Mouse (Mus musculus): Measurements from ENCODE around the gene Letmd1.

Gene Letmd1

DNA sequence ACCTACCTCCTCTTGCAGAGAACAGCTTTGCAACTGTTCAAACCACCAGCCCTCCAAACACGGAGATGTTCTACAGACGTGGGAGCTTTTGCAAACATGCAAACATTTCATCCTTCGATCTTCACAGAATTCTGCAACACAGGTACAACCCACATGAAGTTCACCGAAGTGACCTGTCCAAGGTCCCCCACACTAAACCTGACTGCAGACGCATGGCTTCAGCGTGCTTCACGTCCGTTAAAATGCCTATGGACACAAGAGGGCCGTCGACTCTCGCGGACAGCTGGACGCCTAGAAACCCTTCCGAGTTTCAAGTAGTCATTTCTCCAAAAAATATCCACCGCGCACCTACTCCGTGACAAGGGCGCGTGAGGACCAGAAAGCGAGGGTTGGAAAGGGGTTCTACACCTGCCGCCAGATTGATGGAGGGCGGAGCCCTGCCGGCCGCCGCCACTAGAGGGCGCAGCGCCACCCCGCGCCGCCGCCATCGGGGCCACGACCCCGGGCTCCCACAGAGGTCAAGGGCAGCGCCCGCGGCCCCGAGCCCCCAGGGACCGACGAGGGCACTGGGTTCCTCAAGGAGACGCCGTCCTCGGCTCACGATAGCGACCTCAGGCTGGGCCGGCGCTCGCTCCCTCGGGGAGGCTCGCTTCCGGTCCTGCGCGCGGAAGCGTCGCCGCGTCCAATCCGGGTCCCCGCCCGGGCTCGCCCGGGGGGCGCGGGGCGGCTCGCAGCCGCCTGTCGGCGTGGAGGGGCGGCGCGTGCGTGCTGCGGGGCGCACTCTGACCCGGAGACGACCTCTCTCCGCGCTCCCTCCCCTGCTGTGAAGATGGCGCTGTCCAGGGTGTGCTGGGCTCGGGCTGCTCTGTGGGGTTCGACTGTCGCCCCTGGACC lies at the start of gene Letmd1:
Gene Letmd1, plus strand, starts transcription at position 729 of the 894 bp plus-strand sequence.
- ChIA-PET POLR2A (interaction anchor here in 3 of 4 experiments (0.6 to 20.6 kb wide), 18 partner anchors 8 to 311 kb away, joined by 3 to 291 read pairs (median 4); partner anchors contain the start of genes Csrnp2 (in 1 of the 3) and Dazap2 (in 1 of the 3)), CTCF (interaction anchor here in 3 of 4 experiments (0.6 to 2.2 kb wide), 18 partner anchors 8 to 215 kb away, joined by 3 to 9 read pairs (median 4); partner anchors contain the start of genes Bin2 (in 1 of the 3), Dazap2 (in 1 of the 3), Methig1 (in 1 of the 3) and Mettl7a2 (in 1 of the 3))

DNA sequence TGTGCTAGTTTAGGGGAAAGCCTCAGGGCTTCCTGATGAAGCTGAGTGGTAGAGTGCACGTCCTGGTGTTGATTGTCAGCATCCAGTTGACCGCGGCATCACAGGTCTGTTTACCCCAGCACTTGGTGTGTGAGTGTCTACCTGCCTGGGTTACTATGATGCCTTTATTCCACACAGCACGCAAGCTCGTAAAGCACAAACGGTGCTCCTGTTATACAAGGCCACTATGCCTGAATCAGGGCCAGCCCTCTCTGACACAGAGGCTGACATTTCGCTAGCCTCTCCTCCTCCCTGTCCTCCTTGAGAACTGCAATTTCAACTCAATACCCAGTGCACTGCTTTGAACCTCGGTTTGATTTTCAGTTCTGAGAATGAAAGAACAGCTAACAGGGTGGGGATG lies 49.5 kb upstream of the Letmd1 start:
- ChIA-PET POLR2A (interaction anchor here in 3 of 4 experiments (0.6 to 1.1 kb wide), 4 partner anchors 55 to 705 kb away, joined by 3 to 5 read pairs (median 3); no protein-coding TSS in a partner anchor), CTCF (no interaction called here)

DNA sequence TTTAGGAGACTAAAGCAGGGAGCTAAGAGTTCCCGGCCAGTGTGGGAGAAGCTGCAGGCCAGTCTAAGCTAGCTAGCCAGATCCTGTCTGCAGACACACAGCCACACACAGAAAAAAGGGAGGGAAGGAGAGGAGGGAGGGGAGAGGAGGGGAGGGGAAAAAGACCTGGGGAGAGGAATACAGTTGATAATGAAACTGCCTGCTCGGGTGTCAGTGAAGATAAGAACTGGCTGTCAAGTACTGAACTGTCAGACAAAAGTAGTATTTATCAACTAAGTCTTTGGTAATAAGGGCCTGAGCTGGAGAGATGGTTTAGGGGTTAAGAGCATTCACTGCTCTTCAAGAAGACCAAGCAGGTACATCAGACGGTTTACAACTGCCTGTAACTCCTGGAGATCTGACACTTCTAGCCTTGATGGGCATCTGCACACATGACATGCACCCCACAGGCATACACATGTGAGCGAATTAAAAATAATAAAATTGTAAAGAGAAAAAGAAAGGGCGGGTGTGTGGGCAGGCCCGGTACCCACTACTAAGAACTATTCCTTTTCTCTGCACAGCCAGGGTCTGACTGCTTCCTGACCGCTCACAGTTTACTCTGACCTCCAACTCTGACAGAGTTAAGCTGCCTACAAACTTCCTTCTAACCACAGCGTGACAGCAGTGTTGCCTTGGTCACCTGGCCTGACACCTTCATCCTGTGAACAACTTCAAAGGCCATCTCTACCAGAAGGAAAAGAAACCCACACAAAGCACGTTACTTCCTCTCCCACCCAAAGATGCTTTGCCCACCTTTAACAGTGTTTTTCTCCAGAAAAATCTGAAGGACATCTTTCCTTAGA lies 48.7 kb upstream of the Letmd1 start:
- CTCF ChIA-PET, result interaction anchor here in 2 of 4 experiments (0.8 to 1.3 kb wide), 2 partner anchors 31 to 45 kb away, joined by 3 to 4 read pairs; no protein-coding TSS in a partner anchor
- POLR2A ChIA-PET, result interaction anchor here in 2 of 4 experiments (0.6 kb wide), 3 partner anchors 54 to 706 kb away, joined by 3 read pairs; no protein-coding TSS in a partner anchor

DNA sequence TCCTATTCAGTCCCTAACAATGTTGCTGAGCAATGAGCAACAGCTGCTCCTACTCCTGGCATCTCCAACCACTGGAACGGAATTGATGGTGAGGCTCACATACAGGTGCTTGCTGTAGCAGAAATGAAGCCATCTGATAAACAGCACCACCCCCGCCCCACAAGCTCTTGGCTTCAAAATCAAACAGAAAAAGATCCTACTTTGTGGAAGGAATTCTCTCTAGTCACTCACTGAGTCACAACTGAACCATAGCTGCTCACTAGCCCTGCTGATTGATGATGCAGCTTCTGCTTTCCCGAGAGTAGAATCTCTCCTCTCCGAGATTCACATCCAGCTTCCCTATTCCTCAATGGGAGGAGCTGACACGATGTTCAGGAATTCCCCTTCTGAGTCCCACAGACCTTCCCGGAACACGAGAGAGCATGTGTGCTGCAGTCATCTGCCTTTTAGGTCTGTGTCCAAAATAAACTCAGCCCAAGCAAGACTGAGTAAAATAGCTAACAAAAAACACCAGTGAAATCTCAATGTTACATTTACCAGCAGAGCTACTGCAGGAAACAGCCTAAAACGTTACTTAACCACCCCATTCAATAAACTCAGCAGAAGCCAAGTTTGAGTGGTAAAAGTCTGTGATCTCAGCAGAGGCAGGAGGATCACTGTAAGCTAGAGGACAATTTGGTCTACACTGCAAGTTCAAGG lies 47.6 kb upstream of the Letmd1 start:
- CTCF ChIA-PET, result interaction anchor here in 2 of 4 experiments (0.8 to 1.3 kb wide), 2 partner anchors 30 to 46 kb away, joined by 3 to 4 read pairs; no protein-coding TSS in a partner anchor

DNA sequence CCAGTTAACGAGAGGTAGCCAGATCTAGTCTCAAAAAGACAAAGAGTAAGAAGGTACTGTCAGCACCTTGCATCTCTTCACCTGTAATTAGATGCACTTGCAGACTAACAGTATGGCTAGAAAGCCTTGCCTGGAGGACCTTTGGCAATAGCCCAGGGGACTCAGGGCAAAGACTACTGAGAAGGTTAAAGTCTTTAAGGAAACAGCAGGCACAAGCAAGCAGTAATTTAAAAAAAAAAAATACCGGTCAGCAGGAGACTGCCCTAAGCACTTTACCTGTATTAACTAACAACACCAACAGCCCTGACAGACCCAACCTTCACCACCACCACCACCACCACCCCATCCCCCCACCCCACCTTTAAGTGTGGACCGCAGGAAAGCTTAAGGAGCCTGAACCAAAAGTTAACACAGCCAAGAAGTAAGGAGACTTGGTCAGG lies 47.0 kb upstream of the Letmd1 start, which contains the start of gene Gm5475:
Gene Gm5475, plus strand, starts transcription at position 390 of the 440 bp plus-strand sequence.
- ChIA-PET POLR2A (interaction anchor here (0.6 to 1.9 kb wide), 13 partner anchors 8 to 450 kb away, joined by 3 to 14 read pairs (median 5); no protein-coding TSS in a partner anchor), CTCF (interaction anchor here in 2 of 4 experiments (1.0 to 3.5 kb wide), 3 partner anchors 29 to 47 kb away, joined by 3 to 9 read pairs (median 6); no protein-coding TSS in a partner anchor)

More for the DNA sequence above, 47.6 kb upstream of the Letmd1 start:
- POLR2A ChIA-PET, result interaction anchor here in 3 of 4 experiments (0.6 to 1.6 kb wide), 7 partner anchors 15 to 449 kb away, joined by 3 to 5 read pairs (median 4); no protein-coding TSS in a partner anchor

DNA sequence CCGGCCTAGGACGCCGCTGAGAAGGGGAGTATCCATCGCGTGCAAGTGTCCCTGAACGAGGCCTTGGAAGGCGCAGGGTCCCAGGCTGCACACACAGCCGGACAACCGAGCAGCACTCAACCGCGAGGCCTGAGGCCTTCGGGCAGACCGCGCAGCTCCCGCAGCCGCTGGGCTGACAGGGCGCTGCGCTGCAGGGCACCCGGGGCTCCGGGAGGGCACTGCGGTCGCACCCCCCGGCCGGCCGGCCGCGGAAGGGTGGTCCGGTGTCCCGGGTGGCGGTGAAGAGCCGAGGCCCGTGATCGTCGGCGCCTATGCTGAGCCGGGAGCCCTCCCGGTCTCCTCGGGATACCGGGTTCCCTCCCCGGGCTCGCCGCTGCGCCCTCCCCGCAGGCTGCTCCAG lies 46.3 kb upstream of the Letmd1 start:
- ChIA-PET CTCF (interaction anchor here in 3 of 4 experiments (0.5 to 3.5 kb wide), 11 partner anchors 29 to 677 kb away, joined by 3 to 9 read pairs (median 3); no protein-coding TSS in a partner anchor), POLR2A (interaction anchor here in 3 of 4 experiments (0.5 to 2.0 kb wide), 24 partner anchors 8 to 1964 kb away, joined by 3 to 14 read pairs (median 3); partner anchors contain the start of genes Dazap2 (in 2 of the 3) and Acvrl1 (in 1 of the 3))

DNA sequence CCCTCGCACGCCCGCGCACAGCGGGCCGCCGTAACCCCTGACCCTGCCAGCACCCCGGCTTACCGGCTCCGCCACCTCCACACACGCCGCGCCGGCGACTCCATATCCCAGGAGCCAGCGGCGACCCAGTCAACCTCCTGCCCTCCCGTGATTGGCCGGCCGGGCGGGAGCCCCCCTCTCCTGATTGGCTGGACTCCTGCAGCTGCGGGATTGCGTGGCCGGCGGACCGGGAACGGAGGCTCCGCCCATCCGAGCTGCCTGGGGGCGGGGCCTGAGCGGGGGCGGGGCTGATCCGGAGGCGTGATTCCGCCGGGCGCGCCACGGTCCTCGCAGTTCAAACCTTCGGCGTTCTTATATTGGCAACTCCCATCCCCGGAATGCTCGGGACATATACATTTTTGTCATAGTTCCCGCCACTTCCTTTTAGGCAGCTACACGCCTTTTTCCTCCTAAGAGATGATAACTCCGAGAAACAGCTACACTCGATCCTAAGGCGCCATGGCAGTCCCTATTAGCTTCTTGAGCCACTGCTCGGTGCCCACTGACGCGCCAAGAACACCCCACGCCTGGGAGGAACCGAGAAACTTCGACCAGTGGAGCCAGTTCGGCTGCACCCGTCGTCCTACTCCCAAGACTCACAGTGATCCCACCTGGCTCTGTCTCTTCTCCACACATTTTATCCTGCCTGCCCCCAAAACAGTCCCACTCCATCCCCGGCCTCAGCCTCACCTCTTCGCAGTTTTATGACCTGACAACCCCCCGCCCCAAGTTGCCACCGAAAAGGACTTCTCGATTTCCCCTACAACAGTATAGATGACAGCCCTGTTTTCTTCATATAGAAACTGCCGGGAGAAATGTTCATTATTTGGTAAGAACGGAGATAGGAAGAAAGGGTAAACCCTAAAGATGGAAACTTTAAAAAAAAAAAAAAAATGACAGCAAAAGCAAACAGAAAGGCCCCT lies 45.6 kb upstream of the Letmd1 start:
- CTCF ChIA-PET, result interaction anchor here (0.5 to 3.5 kb wide), 14 partner anchors 28 to 678 kb away, joined by 3 to 14 read pairs (median 3); partner anchors contain the start of gene Mettl7a3 (in 1 of the 4)
- POLR2A ChIA-PET, result interaction anchor here (0.5 to 2.0 kb wide), 28 partner anchors 9 to 1964 kb away, joined by 3 to 14 read pairs (median 3); partner anchors contain the start of genes Dazap2 (in 2 of the 4) and Acvrl1 (in 1 of the 4)

DNA sequence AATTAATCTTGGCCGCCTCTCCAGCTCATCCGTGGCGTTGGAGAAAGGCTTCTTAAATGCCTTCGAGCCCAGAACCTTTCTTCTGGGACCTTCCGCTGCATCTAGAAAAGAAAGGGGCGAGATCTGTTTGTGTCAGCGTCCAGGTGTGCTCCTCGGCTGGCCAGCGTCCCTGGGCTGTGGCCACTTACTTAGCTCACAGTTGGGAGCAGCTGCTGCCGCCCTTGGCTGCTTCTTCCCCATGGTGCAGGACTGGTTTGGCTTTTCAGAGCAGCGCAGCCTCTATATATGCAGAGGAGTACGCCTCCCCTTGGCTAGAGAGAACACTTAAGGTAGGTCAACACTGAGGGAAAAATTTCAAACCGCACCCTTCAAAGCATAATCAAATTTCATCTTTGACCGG lies 44.9 kb upstream of the Letmd1 start:
- POLR2A ChIA-PET, result interaction anchor here in 3 of 4 experiments (0.7 to 2.0 kb wide), 11 partner anchors 10 to 550 kb away, joined by 3 to 14 read pairs (median 3); partner anchors contain the start of gene Dazap2 (in 1 of the 3)

DNA sequence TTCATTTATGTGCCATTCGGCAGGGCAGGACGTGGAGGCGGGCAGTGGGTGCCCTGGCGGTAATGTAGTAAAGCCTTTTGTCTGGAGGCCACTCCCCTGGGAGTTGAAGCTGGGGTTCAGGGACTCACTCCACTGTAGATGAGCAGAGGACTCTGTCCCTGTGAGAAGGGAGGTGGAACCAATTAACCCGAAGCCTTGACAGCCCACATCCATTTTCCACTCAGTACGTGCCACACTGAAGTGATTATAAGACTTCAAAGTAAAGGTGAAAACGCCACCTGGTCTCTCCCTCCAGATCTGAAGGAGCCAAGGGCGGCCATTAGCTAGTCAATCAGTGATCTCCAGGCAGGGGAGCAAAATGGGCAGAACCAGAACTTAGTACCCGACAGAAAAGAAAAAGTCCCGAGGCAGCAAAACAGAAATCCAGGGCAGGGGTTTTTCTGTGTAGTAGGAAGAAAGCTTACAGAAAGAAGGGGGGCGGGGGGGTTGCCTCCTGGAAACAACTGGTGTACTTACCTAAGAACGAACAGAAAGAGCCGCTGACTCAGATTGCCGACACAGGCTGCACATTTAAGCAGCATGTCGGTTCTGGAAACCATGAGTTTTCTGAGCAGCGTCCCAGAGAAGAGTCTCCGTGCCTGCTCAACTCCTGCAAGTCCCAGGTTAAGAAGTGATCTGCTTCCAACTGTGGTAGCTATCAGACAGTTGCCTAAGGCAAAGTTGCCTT lies 44.3 kb upstream of the Letmd1 start, which contains the start of gene Slc11a2:
Gene Slc11a2, minus strand, starts transcription at position 677 of the 727 bp plus-strand sequence.
- ChIA-PET CTCF (interaction anchor here in 3 of 4 experiments (0.6 to 3.5 kb wide), 7 partner anchors 27 to 622 kb away, joined by 3 to 14 read pairs (median 4); no protein-coding TSS in a partner anchor), POLR2A (interaction anchor here in 3 of 4 experiments (0.5 to 2.0 kb wide), 9 partner anchors 9 to 787 kb away, joined by 3 to 8 read pairs (median 3); partner anchors contain the start of gene Dazap2 (in 1 of the 3))

More for the DNA sequence above, 44.9 kb upstream of the Letmd1 start:
- CTCF ChIA-PET, result interaction anchor here in 3 of 4 experiments (0.6 to 3.5 kb wide), 5 partner anchors 27 to 190 kb away, joined by 3 to 14 read pairs (median 3); partner anchors contain the start of gene Mettl7a3 (in 1 of the 3)

DNA sequence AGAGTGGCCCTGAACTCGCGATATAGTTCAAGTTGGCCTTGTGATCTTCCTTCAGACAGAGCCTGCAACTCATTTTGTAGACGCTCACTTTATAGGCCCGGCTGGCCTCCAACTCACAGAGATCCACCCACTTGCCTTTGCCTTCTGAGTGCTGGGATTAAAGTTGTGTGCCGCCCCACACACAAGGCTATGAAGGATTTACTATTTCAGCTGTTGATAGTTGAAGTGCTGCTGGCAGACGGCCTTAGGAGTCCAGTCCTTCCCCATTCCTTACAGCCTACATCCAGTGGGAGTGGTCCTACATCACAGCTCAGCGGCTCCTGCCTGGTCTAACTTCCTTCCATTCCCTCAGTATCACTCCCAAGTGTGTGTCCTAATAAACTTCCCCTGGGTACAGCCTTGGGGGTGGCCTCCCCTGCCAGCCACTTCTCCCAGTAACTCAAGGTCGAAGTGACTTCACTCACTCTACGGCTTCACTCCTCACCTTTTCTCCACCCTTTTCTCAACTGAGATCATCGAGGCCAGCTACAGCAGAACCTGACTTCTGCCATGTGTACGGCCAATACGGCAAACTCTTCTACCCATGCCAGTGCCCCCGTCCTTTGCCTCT lies 40.4 kb upstream of the Letmd1 start:
- CTCF ChIA-PET, result interaction anchor here (0.6 to 2.1 kb wide), 6 partner anchors 29 to 1819 kb away, joined by 3 to 7 read pairs (median 3); no protein-coding TSS in a partner anchor
- POLR2A ChIA-PET, result interaction anchor here in 2 of 4 experiments (0.7 to 1.4 kb wide), 5 partner anchors 8 to 201 kb away, joined by 3 to 4 read pairs (median 3); partner anchors contain the start of gene Atf1 (in 1 of the 2)

DNA sequence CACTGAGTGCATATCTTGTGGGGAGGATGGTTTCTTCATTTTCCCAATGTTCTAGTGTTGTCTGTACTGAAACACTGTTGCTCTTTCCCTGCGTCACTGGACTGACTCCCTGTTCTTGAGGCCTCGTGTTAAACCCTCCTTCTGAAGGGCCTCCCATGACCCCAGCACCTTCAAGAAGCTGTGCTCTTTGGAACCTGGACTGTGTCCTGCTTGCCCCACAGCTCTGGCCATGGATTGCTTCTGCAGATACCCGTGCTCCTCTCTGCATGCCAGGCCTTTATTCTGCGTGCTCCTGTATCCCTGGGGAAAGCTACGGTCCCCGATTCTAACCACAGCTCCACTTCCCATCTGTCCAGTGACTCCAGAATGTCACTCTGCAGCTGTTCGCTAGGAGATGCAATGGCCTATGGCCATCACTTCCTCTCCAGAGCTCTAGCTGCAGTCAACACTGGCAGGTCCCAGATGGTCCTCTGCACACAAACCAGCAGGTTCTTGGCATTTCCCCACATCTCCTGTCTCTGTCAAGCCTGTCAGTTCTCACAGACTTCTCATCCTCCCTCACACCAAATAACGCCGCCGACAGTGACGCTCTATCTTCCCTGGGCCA lies 38.8 kb upstream of the Letmd1 start:
- ChIA-PET CTCF (interaction anchor here in 2 of 4 experiments (0.5 to 1.2 kb wide), 2 partner anchors 27 to 893 kb away, joined by 3 to 5 read pairs; no protein-coding TSS in a partner anchor), POLR2A (interaction anchor here in 1 of 4 experiments (1.2 kb wide), 1 partner anchor 14 kb away, joined by 5 read pairs; no protein-coding TSS in a partner anchor)

DNA sequence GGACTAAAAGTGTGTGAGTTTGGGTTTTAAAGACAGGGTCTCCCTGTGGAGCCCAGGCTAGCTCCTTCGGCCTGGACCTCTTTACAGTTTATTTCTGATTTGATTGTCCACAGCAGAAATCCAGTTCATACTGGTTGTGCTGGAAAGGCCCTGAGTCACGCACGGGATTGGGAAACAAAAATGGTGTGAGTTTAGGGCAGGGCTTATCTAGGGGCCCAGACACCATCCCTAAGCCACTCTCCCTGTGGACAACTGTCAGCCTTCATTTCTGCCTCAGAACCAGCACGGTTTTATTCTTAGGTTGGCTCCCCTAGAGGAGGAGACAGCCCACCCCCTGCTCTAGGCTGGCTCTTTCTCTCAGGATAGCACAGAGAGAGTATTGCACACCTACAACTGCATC lies 35.6 kb upstream of the Letmd1 start:
- ChIA-PET POLR2A (no interaction called here), CTCF (interaction anchor here in 1 of 4 experiments (0.8 kb wide), 1 partner anchor 72 kb away, joined by 5 read pairs; no protein-coding TSS in a partner anchor)

DNA sequence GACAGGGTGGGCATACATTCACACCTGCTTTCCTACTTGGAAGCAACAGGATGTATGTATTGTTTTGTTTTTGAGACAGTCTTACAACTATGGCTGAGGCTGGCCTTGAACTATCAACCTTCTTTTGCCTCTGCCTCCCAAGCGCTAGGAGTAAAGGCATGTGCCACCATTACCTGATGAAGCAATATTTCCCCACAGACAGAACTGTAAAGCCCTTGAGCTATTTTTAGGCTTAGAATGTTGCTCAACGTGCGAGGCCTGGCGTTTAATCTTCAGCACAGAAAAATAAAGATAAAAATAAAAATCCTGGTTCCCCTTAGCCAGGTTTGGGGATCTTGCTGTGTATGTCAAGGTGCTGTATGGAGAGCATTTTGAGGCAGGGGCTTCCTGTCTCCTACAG lies 32.7 kb upstream of the Letmd1 start:
- ChIA-PET POLR2A (interaction anchor here in 3 of 4 experiments (0.6 to 1.9 kb wide), 6 partner anchors 9 to 201 kb away, joined by 3 to 7 read pairs (median 6); partner anchors contain the start of gene Gm5475 (in 1 of the 3)), CTCF (interaction anchor here in 1 of 4 experiments (0.6 to 1.0 kb wide), 2 partner anchors 21 to 731 kb away, joined by 3 to 4 read pairs; partner anchors contain the start of gene Gm17349)
